Mouse (Mus musculus) kidney, postnatal 0 days (tissue): Measurements from ENCODE around the gene Gm9774. TPM values are rescaled to one million over a fixed set of nuclear protein-coding genes. Genes with fewer than 3 reads are reported as not detected.
A peak's percentile ranks its signal among the peaks of the same experiment; 100 is the strongest.

Experiments used
- ATAC-seq: fragments of 200-750 bp; cut with Nextera tagmentation; replicated peaks from 2 replicates; pipeline ENCODE4 v1.8.0; 2017; ENCODE audit warnings: low read depth, moderate number of reproducible peaks, moderate TSS enrichment, moderate library complexity; ENCODE audit not compliant: low FRiP score
- DNase-seq: peaks from one replicate; pipeline ENCODE4 v3.0.0-alpha.2; 2016; ENCODE audit warnings: low spot score
- H3K27ac ChIP-seq: fragments of 300-500 bp; sonication (generic); 2 replicates; pipeline ENCODE4 v1.5.1; 2014; ENCODE audit warnings: mild to moderate bottlenecking
- H3K27me3 ChIP-seq: fragments of 300-500 bp; sonication (generic); 2 replicates; pipeline ENCODE4 v1.6.1; 2014; ENCODE audit warnings: low read length, mixed read lengths; ENCODE audit not compliant: insufficient read depth
- H3K36me3 ChIP-seq: fragments of 300-500 bp; sonication (generic); 2 replicates; pipeline ENCODE4 v1.6.1; 2014; ENCODE audit warnings: low read length, mixed read lengths; ENCODE audit not compliant: insufficient read depth
- H3K4me1 ChIP-seq: fragments of 300-500 bp; sonication (generic); replicated peaks from 2 replicates; pipeline ENCODE4 v1.6.1; 2014; ENCODE audit warnings: antibody characterized with exemption, low read length, mixed read lengths; ENCODE audit not compliant: insufficient read depth
- H3K4me2 ChIP-seq: fragments of 300-500 bp; sonication (generic); 2 replicates; pipeline ENCODE4 v1.6.1; 2014; ENCODE audit warnings: mild to moderate bottlenecking, low read length, moderate library complexity, mixed read lengths
- H3K4me3 ChIP-seq: fragments of 300-500 bp; sonication (generic); replicated peaks from 2 replicates; pipeline ENCODE4 v1.5.1; 2014; ENCODE audit warnings: low read depth, low read length
- H3K9ac ChIP-seq: fragments of 300-500 bp; sonication (generic); 2 replicates; pipeline ENCODE4 v1.6.1; 2014; ENCODE audit warnings: low read depth, low read length
- H3K9me3 ChIP-seq: fragments of 300-500 bp; sonication (generic); replicated peaks from 2 replicates; pipeline ENCODE4 v1.6.1; 2016; ENCODE audit warnings: low read length, inconsistent platforms, mixed read lengths
- CTCF ChIP-seq: IDR thresholded peaks from 2 replicates; pipeline ENCODE4 v1.5.1; 2016; ENCODE audit warnings: antibody characterized with exemption, low read depth, mild to moderate bottlenecking, moderate library complexity
- WGBS: fragments of 180-500 bp; shearing (Covaris S2); extraction: QIAGEN DNeasy Blood & Tissue Kit; methylation state at CpG from one replicate; pipeline ENCODE4 v1.1.7; 2014; 5-methylcytosine and 5-hydroxymethylcytosine counted together
- polyA plus RNA-seq: library from polyadenylated mRNA; unstranded; fragments of >200 nt; fragmentation: Nextera tagmentation; extraction: Ambion mirVana; gene quantifications from 2 replicates; pipeline ENCODE4 v1.2.1, GENCODE M21; 2015

Gene Gm9774
- polyA plus RNA-seq, 1 experiment from 2014 or later: 9.6 TPM

DNA sequence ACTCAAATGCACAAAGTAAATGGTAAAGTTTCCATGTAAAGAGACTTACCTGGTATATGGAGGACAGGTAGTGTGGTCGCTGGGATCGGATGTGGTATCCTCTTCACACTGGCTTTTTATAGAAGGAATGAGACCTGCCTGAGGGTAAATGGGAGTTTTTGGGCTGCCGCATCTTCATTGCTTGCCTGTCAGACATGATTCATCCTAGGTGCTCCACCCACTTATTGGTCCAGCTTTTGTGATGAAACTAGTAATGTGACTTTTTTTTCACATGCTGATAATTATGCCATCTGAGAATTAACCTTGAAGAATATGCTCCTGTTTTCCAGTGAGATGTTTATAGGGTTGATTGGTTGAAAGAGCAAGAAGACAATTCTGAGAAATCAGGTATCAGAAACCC is 9.5 kb upstream of the Gm9774 start, which contains the start of gene Sprr1b:
TSS of gene Sprr1b (minus strand) at position 101 of the 400 bp plus-strand sequence.
- no peak within 1 kb of the TSS for H3K4me3 ChIP-seq
- H3K9me3 ChIP-seq: no peaks in the 10 kb centered on the region
- H3K27ac ChIP-seq: no peak within 1 kb of the TSS
- H3K9ac ChIP-seq: no peak within 1 kb of the TSS
- H3K36me3 ChIP-seq: no peaks in the 10 kb centered on the region
- H3K27me3 ChIP-seq: no peaks in the 10 kb centered on the region
- 92% methylated on average over 3 of the region's 3 CpGs for WGBS
- no peak for ATAC-seq
- H3K4me1 ChIP-seq: no peaks in the 10 kb centered on the region
- H3K4me2 ChIP-seq: no peak within 1 kb of the TSS
- DNase-seq: no peak
- no peak for TF ChIP-seq CTCF

DNA sequence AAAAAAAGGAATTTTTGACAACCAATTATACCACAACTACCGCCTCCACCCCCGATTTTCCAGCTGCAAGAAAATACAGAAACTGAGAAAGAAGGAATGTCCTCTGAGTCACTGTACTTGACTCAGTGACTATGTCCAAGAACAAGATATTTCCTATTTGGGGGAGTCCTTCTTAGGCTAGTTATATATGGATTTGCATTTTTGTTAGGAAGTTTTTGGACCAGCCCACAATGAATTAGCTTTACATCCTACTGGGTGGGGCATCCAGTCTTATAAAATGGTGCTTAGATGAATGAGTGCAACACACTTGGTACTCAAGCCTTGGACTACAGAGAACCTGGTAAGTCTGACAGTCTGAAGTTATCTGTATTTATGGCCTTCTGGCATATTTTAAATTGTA is 3.1 kb upstream of the Gm9774 start, which contains the start of gene Sprr2k:
TSS of gene Sprr2k (plus strand) at position 301 of the 400 bp plus-strand sequence.
- H3K27ac ChIP-seq: no peak within 1 kb of the TSS
- no peaks in the 10 kb centered on the region for H3K27me3 ChIP-seq
- H3K9me3 ChIP-seq: no peaks in the 10 kb centered on the region
- H3K9ac ChIP-seq: no peak within 1 kb of the TSS
- H3K4me2 ChIP-seq: no peak within 1 kb of the TSS
- TF ChIP-seq CTCF: no peak
- no peaks in the 10 kb centered on the region for H3K36me3 ChIP-seq
- H3K4me3 ChIP-seq: no peak within 1 kb of the TSS
- WGBS: 89% methylated on average over 2 of the region's 2 CpGs
- ATAC-seq (no peak), DNase-seq (no peak)
- H3K4me1 ChIP-seq: no peaks in the 10 kb centered on the region

DNA sequence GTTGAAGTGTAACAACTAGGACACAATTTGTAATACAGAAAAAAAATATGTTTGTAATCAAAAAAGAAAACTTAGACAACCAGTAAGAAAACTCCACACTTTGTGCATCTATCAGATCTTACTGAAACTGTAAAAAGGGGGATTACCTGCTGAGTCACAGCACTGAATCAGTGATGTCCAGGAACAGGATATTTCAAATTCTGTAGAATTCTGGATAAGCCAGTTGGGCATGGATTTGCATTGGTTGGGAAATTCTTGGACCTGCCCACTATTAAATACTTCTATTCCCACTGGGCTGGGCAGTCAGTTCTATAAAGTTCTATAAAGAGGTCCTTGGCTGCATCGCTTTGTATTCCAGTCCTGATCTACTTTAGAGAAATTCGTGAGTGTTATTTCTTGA is 11.4 kb downstream of the Gm9774 start, which contains the start of gene Sprr2j-ps:
TSS of gene Sprr2j-ps (plus strand) at position 301 of the 400 bp plus-strand sequence.
- 92% methylated on average over 2 of the region's 2 CpGs for WGBS
- no peaks in the 10 kb centered on the region for H3K9me3 ChIP-seq
- no peak within 1 kb of the TSS for H3K4me3 ChIP-seq
- no peaks in the 10 kb centered on the region for H3K27me3 ChIP-seq
- DNase-seq: no peak
- no peak for ATAC-seq
- no peak within 1 kb of the TSS for H3K27ac ChIP-seq
- TF ChIP-seq CTCF: no peak
- no peaks in the 10 kb centered on the region for H3K36me3 ChIP-seq
- no peak within 1 kb of the TSS for H3K4me2 ChIP-seq
- H3K9ac ChIP-seq: no peak within 1 kb of the TSS
- no peaks in the 10 kb centered on the region for H3K4me1 ChIP-seq

DNA sequence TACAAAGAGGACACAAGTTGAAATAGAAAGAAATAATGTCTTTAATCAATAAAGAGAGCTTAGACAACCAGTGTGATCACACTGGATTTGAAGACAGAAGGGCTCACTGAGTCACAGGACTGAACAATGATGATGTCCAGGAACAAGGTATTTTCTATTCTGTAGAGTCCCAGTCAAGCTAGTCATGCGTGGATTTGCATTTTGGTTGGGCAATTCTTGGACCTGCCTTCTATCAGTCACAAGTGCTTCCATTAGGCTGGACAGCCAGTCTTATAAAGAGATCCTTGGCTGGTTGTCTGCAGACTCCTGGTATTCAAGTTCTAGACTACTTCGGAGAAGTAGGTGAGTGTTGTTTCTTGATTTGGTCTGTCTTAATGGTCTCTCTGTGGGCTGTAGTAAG is 21.5 kb downstream of the Gm9774 start, which contains the start of gene Sprr2i:
TSS of gene Sprr2i (plus strand) at position 301 of the 400 bp plus-strand sequence.
- H3K27me3 ChIP-seq: no peaks in the 10 kb centered on the region
- H3K9ac ChIP-seq: no peak within 1 kb of the TSS
- H3K27ac ChIP-seq: no peak within 1 kb of the TSS
- no peak within 1 kb of the TSS for H3K4me3 ChIP-seq
- no peak within 1 kb of the TSS for H3K4me2 ChIP-seq
- no peaks in the 10 kb centered on the region for H3K36me3 ChIP-seq
- no peaks in the 10 kb centered on the region for H3K4me1 ChIP-seq
- no peak for TF ChIP-seq CTCF
- WGBS: 90% methylated on average over 2 of the region's 2 CpGs
- ATAC-seq: no peak
- no peak for DNase-seq
- no peaks in the 10 kb centered on the region for H3K9me3 ChIP-seq

DNA sequence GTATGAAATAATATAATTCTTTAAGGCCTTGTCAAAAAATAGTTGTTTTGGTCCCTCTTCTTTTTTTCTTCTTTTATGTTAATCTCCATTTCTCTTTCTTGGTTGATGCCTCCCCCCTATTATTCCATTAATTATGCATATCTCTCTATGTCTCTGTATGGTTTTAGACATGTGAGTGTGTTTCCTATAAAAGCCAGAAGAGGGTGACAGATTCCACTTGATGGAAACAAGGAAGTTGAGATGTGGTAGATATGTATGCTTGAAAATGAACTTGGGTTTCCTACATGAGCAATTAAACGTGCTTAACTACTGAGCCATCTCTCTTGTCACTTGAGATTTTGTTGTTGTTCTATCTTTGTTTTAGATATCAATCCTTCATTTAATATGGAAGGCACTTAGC is 34.9 kb downstream of the Gm9774 start:
- peak; percentile 66 for TF ChIP-seq CTCF
- ATAC-seq (no peak), DNase-seq (peak; percentile 30)
- WGBS: 34% methylated on average over 1 of the region's 1 CpGs
- H3K36me3 ChIP-seq: no peaks in the 10 kb centered on the region
- no peak overlapping the region for H3K4me3 ChIP-seq
- H3K4me1 ChIP-seq: no peaks in the 10 kb centered on the region
- H3K9ac ChIP-seq: no peak overlapping the region
- H3K4me2 ChIP-seq: no peak overlapping the region
- H3K9me3 ChIP-seq: no peaks in the 10 kb centered on the region
- no peaks in the 10 kb centered on the region for H3K27me3 ChIP-seq
- H3K27ac ChIP-seq: no peak overlapping the region

DNA sequence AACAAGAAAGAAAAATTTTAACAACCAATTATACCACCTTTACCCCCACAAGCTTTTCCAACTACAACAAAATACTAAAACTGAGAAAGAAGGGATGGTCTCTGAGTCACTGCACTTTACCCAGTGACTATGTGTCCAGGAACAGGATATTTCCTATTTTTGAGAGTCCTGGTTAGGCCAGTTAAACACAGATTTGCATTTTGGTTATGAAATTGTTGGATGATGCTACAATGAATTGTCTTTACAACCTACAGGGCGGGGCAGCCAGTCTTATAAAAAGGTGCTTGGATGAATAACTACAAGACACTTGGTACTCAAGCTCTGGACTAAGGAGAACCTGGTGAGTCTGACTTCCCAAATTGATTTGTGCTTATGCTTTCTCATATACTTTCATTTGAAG is 43.8 kb downstream of the Gm9774 start, which contains the start of gene Sprr2h:
TSS of gene Sprr2h (plus strand) at position 301 of the 400 bp plus-strand sequence.
- no peak within 1 kb of the TSS for H3K9ac ChIP-seq
- H3K27me3 ChIP-seq: no peaks in the 10 kb centered on the region
- H3K27ac ChIP-seq: no peak within 1 kb of the TSS
- H3K4me1 ChIP-seq: no peaks in the 10 kb centered on the region
- ATAC-seq (no peak), DNase-seq (no peak)
- H3K4me2 ChIP-seq: no peak within 1 kb of the TSS
- no peak within 1 kb of the TSS for H3K4me3 ChIP-seq
- no peaks in the 10 kb centered on the region for H3K9me3 ChIP-seq
- no peak for TF ChIP-seq CTCF
- H3K36me3 ChIP-seq: no peaks in the 10 kb centered on the region
- 74% methylated on average over 1 of the region's 1 CpGs for WGBS

Other genes starting within 250 kb of the Gm9774 start
- gene Sprr2a1, start 213.6 kb downstream of the Gm9774 start, polyA plus RNA-seq: 0.05 and 0.50 TPM in 2 replicates
- 9.6 and 27.3 TPM in 2 replicates for gene Sprr2a2, start 213.5 kb downstream of the Gm9774 start, polyA plus RNA-seq
- 1.2 and 6.0 TPM in 2 replicates for gene Sprr2a3, start 144.0 kb downstream of the Gm9774 start, polyA plus RNA-seq
- not detected in 2 replicates for gene Sprr2b, start 112.8 kb downstream of the Gm9774 start, polyA plus RNA-seq
- gene Sprr2d, start 90.3 kb downstream of the Gm9774 start, polyA plus RNA-seq: not detected in 2 replicates
- gene Sprr2e, start 77.3 kb downstream of the Gm9774 start, polyA plus RNA-seq: not detected in 2 replicates
- 30.3 and 58.0 TPM in 2 replicates for gene Sprr2f, start 64.2 kb downstream of the Gm9774 start, polyA plus RNA-seq
- not detected in 2 replicates for gene Sprr2h, start 43.7 kb downstream of the Gm9774 start, polyA plus RNA-seq
- gene Sprr2i, start 21.4 kb downstream of the Gm9774 start, polyA plus RNA-seq: not detected in 2 replicates
- not detected in 2 replicates for gene Sprr2j-ps, start 11.3 kb downstream of the Gm9774 start, polyA plus RNA-seq
- gene Sprr2k, start 3.2 kb upstream of the Gm9774 start, polyA plus RNA-seq: not detected in 2 replicates
- not detected in 2 replicates for gene Sprr1b, start 9.4 kb upstream of the Gm9774 start, polyA plus RNA-seq
- gene Sprr3, start 29.3 kb upstream of the Gm9774 start, polyA plus RNA-seq: 0.11 TPM in 1 of 2 replicates, not detected in the other
- gene Sprr1a, start 56.5 kb upstream of the Gm9774 start, polyA plus RNA-seq: 96.3 and 137 TPM in 2 replicates
- not detected in 2 replicates for gene Sprr4, start 71.1 kb upstream of the Gm9774 start, polyA plus RNA-seq
- gene 2310046K23Rik, start 105.1 kb upstream of the Gm9774 start, polyA plus RNA-seq: not detected in 2 replicates
- gene Ivl, start 144.3 kb upstream of the Gm9774 start, polyA plus RNA-seq: 0.97 and 1.4 TPM in 2 replicates
- gene Smcp, start 159.6 kb upstream of the Gm9774 start, polyA plus RNA-seq: not detected in 2 replicates
- not detected in 2 replicates for gene 2210017I01Rik, start 178.1 kb upstream of the Gm9774 start, polyA plus RNA-seq
- gene Lce6a, start 192.2 kb upstream of the Gm9774 start, polyA plus RNA-seq: not detected in 2 replicates
- gene Lce1a1, start 218.9 kb upstream of the Gm9774 start, polyA plus RNA-seq: not detected in 2 replicates
- not detected in 2 replicates for gene Lce1b, start 227.5 kb upstream of the Gm9774 start, polyA plus RNA-seq
- gene Lce1a2, start 240.9 kb upstream of the Gm9774 start, polyA plus RNA-seq: not detected in 2 replicates
- not detected in 2 replicates for gene Lce1c, start 249.8 kb upstream of the Gm9774 start, polyA plus RNA-seq